Mouse (Mus musculus): ENCODE measurements around the gene Thegl.
"Not testable (repeated sequence)": the region's sequence is repeated elsewhere in the genome, so short reads cannot be mapped to it uniquely, and the experiment has no call there.

The Thegl gene

DNA sequence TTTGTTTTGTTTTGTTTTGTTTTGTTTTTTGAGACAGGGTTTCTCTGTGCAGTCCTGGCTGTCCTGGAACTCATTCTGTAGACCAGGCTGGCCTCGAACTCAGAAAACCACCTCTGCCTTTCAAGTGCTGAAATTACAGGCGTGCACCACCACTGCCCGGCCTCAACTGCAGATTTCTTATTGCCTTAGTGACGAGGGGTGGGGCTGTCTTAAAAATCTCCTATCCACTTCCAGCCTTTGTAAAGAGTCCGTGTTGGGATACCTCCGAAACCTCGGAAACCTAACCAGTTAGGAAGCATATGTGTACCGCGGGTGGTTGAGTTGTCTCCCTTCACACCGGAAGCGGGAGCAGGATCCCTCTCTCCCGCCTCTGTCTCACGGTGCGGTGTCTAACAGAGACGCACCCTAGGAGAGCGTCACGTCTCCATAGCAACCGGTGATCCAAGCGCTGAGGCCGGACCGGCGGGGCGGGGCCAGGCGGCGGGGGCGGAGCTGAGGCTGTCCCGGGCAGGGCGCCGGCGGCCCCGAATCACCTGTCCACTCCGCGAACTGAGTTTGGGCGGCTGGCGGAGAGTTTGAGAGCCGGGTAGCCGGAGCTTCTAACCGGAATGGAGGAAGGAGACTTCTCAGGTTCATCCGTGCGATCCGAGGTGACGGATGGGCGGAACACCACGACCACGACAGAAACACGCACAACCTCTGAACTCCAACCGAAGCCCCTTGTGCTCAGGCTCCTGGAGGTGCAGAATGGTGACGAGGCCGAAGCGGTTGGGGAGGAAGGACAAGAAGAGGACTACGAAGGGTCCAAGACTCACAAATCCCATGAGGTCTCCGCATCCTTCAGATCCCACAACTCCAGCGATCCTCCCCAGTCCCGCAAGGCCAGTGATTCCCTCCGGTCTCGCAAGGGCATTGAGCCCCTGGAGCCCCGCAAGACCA, at the start of gene Thegl:
TSS of gene Thegl (plus strand) at position 480 of the 939 bp plus-strand sequence.
- DNase-seq = peak; percentile 88 to 91

DNA sequence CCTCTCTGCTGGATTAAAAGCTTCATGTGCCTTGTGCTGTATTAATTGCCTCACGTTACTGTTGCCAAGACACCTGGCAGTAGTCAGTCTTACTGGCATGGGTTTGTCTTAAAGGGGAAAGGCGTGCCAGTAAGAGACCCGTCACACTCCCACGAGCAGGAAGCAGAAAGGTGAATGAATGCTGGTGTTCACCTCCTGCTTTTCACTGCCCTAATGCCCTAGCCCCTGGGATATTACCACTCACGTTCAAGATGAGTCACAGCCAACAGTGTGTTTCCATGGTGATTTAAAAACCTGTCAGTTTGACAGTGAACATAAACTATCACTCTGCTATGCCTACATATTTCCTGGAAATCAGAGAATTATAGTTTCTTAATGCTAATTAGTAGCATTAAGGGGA, 46.6 kb upstream of the Thegl start:
- DNase-seq = no peak

DNA sequence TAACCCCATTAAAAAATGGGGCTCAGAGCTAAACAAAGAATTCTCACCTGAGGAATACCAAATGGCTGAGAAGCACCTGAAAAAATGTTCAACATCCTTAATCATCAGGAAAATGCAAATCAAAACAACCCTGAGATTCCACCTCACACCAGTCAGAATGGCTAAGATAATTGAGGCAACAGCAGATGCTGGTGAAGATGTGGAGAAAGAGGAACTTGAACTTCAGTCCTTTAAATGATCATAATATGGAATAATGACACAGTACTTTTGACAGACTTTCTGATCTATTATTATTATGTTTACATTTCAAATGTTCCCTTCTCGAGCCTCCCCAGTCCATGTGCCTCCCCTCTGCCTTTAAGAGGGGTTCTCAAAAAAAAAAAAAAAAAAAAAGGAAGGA, 44.7 kb upstream of the Thegl start:
- not testable (repeated sequence) for DNase-seq

DNA sequence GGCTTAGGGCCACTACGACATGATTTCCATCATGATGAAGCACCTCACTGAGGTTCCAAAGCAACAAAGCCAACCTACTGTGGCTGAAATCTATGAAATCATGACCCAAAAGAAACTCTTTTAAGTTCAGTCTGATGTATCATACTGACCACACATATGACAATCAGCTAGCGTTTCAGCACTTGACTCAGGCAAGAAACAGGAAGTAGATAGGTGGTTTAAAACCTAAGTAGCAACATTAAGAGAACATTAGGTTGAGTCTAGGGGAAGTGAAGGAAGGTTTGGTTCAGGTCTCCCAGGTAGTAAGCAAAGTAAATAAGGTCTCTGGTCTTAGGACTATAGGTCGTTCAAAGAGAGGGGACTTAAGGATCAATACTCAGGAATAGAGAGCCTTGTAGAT, 42.3 kb upstream of the Thegl start:
- no peak for DNase-seq

DNA sequence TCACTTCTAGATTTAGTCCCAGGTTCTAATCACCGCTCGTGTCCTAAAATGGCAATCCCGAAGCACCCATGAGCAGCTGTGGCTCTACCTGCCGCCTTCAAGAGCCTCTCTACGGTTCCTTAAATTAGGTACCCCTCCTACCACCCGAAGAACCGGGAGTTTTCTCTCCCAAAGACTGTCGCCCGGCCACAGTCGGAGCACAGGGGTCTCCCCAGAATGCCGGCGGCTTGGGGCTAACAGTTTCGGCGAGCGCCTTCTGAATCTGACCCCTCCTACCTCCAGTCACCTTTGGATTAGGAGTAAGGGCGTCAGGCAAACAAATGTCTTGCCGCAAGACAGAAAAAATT, 41.6 kb upstream of the Thegl start:
- DNase-seq = no peak

DNA sequence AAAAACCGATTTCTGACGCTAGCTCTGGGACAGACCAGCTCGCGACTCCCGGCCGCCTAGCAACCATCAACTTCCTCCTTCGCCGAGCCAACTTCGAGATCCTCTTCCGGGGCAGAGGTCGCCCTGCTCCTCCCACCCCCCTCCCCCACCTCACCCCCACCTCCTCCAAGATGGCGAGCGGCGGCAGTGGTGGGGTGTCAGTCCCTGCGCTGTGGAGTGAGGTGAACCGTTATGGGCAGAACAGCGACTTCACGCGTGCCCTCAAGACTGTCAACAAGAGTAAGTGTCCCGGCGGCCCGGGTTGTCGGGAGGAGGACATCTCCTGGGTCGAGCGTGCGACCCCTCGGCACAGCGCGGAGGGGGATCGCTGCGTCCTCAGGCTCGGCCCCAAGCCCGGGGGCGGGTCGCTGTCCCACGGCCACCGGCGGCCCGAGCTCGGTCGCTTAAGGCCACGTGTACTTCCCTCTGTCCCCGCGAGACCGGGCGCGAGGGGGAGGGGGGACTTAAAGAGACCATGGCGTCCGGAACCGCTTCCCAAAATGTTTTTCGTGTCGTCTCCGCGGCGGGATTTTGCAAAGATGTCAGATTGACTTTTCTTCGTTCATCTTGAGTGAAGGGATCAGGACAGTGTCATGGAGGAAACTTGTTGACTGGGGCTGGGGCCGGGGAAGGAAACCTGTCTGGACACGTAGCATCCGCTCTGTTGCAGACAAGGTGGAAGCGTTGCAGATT, 41.1 kb upstream of the Thegl start, which contains the start of gene Srp72:
TSS of gene Srp72 (plus strand) at position 130 of the 732 bp plus-strand sequence.
- peak; percentile 91 to 92 for DNase-seq

DNA sequence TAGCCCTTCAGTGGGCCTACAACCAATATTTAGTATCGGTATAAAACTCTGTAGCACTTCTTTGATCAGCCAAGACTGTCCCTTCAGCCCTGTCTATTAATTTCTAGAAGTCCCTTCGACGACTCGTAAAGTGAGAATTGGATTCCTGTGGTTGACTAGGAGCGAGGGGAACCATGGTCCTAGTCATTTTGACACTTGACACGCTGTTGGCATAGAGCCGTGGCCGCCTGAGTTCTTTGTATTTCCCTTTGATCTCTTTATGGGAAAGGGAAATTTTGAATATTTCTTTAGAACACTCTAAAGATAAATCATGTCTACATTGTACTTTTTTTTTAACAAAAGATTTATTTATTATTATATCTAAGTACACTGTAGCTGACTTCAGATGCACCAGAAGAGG, 40.1 kb upstream of the Thegl start:
- DNase-seq = no peak

DNA sequence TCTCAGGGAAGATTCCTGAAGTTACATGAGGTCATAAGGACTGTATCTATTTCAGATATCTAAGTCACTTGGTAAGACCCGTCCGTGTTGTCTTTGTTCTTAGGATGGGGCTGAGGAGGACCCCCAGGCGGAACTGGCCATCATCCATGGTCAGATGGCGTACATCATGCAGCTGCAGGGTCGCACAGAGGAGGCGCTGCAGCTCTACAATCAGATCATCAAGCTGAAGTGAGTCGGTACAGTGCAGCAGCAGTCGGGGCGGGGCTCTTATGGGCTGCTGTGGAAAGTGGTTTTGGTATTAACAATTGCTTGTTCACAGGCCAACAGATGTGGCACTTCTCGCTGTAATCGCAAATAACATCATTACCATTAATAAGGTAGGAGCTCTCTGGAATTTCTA, 31.8 kb upstream of the Thegl start:
- DNase-seq = no peak

DNA sequence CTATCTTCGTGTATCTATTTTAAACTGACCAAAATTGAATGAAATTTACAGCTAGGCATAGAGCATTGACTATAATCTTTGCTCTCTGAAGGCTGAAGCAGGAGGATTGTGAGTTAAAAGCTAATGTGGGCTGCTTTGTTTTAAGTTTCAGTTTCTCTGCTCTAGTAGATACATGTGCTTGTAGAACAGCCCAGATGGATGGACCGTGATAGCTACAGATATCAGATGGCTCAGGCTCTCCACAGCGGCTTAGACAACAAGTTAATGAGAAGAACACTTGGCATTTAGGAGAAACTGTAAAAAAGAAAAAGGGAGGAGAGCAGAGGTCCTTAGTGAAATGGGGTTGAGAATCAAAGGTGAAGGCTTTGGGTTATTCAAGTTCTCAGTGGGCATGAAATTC, 25.0 kb upstream of the Thegl start:
- DNase-seq = no peak

DNA sequence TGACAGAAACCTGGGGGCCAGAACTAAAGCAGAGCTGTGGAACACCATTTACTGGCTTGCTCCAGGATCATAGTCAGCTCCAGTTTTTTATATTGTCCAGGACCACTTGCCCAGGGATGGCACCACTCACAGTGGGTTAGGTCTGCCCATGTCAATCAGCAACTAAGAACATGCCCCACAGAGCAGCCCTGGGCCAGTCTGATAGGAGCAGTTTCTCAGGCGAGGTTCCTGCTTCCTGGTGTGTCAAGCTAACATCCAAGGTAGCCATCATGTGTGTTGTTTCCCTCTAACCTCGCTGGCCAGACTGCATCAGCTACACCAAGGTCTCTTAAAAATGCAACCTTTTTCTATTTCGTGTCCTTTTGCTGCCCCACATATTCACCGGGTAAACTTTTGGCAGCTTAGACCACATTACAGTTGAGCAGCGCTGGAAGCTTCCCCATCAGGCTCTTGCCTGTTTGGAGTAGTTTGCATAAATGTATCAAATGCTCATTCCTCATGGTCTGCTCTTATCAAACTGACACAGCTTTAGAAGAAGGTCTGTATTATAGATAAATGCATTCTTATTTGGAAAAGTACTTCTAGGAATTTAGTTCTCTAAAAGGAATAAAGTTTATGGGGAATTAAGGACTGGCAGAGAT, 22.5 kb upstream of the Thegl start:
- no peak for DNase-seq

DNA sequence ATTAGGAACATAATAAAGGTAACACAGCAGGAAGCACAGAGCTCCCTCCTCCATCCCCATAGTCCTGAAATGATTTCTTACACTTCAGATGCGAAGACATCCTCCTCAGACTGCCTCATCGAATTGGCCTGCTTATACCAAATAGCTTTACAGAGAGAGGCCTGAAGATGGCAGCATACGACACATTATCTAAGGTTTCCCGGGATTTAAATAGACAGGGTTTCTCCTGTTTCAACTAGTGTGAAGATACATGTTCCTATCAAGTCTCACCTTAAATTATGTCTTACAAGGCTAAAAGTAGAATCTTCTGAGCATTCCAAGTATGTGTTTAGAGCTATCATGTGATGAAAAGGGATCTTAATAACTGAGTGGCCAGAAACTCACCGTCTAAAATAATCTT, 17.4 kb upstream of the Thegl start:
- peak in 1 of 2 experiments; percentile 7 for DNase-seq

DNA sequence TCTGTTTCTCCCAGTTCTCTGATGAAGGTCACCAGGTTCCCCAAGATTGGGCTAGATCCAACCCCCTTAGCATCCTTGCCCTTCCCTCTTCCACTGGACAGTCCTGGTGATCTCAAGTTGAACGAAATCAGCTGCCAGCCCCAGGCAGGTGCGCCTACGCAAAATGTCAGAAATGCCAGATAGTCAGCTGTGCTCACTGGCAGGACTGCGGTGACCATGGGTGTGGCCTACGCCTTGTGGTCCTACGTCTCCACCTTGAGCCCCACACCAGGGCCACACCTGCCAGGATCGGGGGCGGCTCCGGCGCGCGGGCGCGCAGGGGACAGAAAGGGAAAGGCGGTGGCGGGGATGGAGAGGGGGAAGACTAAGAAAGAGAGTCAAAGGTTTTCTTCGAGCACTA, 14.6 kb upstream of the Thegl start:
- DNase-seq = no peak

DNA sequence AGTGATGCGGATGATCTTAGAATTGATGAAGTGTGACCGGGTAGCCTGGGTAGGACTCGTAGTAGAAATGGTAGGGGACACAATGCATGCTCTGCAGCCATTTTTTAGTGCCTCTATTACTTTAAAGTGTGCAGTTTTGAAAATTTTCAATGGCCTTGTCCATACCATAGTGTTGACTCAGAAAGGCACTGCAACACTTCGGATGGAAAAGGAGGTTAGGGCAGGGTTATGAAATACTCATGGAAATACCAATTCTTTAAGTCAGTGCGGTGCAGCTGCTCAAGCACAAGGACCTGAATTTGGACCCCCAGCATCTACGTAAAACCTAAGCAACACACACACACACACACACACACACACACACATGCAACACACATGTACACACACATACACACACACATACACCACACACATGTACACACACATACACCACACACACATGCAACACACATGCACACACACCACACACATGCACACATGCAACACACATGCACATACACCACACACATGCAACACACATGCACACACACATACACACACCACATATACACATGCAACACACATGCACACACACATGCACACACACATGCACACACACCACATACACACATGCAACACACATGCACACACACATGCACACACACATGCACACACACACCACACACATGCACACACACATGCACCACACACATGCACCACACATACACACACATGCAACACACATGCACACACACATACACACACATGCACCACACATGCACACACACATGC, 11.6 kb upstream of the Thegl start, which contains the start of gene Arl9:
TSS of gene Arl9 (plus strand) at position 5 of the 771 bp plus-strand sequence.
- no peak for DNase-seq

DNA sequence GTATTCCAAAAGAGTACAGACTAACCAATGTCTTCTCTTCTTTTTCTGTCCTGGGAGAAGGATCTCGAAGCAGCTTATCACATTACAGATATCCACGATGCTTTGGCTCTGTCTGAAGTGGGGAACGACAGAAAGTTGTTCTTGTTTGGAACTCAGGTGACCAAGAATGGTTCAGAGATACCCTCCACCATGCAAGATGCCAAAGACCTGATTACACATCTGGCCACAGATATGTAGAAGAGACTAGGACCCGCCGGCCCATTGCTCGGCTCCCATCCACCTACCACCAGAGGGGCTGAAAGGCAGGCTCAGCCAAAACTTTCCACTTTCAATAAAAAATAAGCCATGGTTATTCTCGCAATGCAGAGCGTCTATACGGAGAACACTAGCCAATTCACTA, 5.5 kb upstream of the Thegl start:
- DNase-seq = no peak

DNA sequence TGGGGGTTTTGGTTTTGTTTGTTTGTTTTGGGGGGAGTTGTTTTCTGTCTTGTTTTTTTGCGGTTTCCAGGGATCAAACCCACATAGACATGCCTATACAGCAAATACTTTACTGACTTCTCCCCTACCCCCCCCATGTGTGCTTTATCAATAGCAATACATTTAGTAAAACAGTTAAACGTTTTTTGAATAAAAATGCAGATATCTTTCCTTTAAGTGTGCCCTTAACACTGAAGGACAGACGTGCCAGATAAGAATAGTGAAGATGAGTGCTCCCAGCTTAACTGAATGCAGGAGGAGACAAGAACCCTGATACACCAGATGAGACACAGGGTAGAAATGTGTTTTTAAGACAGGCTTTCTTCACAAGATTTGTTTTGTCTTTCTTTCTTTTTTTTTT, 4.7 kb upstream of the Thegl start:
- no peak for DNase-seq

DNA sequence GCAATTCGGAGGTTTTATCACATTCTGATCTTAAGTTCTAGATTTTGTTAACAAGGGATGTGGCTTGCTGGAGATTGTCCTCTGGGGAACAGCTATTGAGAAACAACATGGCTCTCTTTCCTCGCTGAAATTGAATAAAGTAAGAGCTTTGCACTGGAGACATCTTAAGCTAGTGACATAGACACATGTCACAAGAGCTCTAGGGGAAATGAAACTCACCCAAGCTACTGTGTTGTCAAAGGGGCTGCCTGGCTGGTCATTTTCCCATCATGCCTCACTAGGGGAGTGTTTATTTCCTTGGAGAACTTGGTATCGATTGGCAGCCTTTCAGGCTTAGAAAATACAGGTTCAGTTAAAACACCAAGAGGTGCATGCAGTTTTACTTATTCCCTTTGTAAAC, 2.7 kb upstream of the Thegl start:
- DNase-seq = no peak

DNA sequence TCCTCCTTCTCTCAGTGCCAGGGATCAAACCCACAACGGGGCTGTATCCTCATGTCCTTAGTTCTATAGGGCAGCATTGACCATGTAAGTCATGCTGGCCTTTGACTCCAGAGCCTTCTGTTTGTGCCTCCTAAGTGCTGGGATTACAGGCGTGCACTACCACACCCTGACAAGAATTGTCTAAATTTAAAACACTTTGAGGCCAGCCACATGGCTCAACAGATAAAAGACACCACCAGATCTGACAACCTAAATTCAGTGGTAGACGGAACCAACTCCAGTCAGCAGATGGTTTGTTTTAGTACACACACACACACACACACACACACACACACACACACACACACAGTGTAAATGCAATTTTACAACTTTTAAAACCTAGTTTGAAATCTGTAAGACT, 12.2 kb downstream of the Thegl start:
- no peak for DNase-seq

DNA sequence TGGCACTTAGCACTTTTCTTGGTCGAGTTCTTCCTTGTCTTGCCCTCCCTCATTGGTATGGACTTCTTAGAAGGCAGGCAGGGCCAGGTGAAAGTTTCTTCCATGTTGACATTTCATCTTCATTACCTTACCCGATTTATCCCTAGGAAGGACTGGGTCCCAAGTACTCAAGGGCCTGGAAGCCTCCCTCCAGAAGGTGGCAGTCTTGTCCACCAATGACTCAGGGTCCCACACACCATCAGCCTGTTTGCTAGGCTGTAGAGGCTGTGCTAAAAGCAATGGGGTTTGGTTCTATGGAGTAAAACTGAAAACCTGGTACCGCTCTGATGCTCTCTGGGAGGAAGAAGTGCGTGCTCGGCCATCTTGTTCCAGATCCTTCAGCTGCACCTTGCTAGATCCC, 13.9 kb downstream of the Thegl start:
- peak in 1 of 2 experiments; percentile 35 for DNase-seq

DNA sequence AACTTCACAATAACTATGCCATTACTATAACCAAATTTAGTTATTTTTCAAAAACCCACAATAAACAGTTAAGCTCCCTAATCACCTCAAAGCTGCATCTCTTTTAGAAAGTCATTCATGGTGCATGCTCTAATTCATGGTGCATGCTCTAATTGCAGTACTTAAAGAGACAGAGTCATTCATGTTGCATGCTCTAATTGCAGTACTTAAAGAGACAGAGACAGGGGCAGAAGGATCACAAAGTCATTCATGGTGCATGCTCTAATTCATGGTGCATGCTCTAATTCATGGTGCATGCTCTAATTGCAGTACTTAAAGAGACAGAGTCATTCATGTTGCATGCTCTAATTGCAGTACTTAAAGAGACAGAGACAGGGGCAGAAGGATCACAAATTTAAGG, 19.3 kb downstream of the Thegl start:
- DNase-seq = not testable (repeated sequence)

DNA sequence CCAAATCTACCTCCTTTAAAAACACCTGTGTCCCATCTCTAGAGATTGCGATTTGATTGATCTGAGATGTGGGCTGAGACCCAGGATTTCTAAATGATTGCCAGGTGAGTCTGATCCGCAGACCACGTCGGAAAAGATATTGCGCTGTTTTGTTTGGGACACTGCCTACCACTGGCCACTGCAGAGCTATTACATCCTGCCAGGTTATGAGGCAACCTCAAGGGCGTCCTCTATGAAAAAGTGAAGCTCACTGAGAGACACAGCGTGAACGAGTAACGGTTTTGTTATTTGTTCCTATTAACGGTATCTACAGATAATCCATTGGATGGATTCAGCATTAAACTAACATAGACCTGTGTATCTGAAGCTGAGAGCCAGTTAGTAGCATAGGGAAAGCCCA, 22.6 kb downstream of the Thegl start:
- DNase-seq = no peak

DNA sequence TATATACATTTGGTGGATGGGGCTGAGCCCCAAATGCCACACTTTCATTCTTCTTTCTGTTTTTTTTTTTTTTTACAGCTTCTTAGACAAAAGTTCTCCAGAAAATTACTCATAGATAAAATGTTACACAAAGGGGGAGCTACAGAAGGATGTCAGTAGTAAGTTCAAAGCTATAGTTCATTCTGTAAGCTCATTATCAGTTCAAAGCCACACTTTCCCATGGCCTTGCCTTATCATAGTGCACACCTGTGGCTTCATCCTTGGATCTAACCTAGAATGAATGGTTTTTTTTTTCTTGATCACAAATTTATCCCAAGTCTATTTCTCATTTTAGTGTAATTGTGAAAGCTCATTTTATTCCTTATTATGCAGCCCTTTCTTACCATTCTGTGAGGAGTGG, 23.6 kb downstream of the Thegl start:
- no peak for DNase-seq

DNA sequence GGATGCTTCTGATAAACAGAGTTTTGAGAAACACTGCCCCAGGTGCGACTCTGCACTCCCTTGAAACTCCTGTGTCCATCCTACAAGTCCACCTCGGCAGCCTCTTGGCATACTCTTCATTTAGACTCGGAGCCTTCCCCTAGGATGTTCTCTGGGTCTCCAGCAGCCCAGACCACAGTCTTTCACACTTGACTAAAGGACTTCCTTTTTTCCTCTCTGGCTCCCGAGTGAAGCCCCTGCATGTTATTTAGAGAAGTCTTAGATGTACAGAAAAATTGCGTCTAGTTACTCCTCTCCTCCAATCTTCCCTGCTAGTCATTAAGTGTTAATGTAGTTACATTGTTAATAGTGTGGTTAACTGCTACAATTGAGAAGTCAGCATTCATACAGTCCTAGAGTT, 28.5 kb downstream of the Thegl start:
- DNase-seq = no peak

DNA sequence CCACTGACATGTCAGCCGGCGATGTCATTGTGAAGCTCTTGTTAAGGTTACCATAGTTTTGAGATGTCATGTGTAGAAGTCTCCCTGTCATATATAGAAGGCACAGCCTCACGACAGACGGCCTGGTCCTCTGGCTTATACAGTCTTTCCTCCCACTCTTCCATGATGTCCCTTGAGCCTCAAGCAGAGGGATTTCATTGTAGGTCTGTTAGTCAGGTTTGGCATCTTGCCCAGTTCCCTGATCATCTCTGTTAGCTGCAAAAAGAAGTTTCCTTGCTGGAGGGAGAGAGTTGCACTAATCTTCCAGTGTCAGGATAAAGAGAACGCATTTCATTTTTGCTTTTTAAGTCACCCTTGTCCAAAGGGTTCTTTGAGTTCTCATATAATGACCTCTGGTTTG, 36.8 kb downstream of the Thegl start:
- DNase-seq = no peak
